9 mouse cellular contexts compared by ENCODE assay signal in the genomic region with DNA sequence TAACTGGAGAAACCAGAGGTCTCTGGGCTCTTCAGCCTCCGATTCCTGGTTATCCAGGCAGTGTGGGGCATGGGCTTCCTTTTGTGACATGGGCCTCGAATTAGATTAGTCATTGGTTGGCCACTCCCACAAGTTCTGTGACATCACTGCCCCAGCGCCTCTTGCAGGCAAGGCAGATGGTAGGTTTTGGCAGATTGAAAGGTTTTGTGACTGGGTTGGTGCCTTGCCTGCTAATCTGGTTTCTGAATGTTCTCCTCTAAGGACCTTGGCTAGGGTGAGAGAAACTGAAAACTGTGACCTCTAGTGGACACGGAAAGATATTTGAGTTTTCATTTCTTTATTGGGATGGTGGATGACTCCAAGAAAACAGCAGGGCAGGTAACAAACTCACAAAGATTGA.
DNase-seq lines count a peak whose midpoint lies in the region; ATAC-seq lines count a peak whose summit lies in the region.
"Had no signal": no experiment of that assay in that cellular context is flagged by ENCODE, and none has a peak within 500 bp of the region (broad histone marks: within the 10 kb centered on the region; RNA-seq: fewer than 3 reads in every experiment).

No protein-coding gene starts in this region.

- DNase-seq in heart, adult 11 months = peak; percentile 49
- DNase-seq in heart, postnatal 10 days = no peak
- DNase-seq in midbrain, embryonic 10.5 days (ENCODE audit: low spot score) = peak; percentile 13
- DNase-seq in brain, adult 2 months (ENCODE audit: low read depth, low spot score) = peak; percentile 72
- DNase-seq in neural tube, embryonic 11.5 days (ENCODE audit: low spot score) = peak; percentile 37
- DNase-seq in thymus, postnatal 0 days (ENCODE audit: low spot score) = no peak
- DNase-seq: kidney, postnatal 10 days had no signal

- intact Hi-C loops in heart, postnatal 10 days (cut with DNase I) = no loop called here

- H3K4me2 ChIP-seq in midbrain, embryonic 13.5 days (replicated peaks) = no peak overlapping the region
- H3K4me2 ChIP-seq in neural tube, embryonic 11.5 days (ENCODE audit: low read depth) = no peak overlapping the region
- H3K4me2 ChIP-seq: heart, embryonic 15.5 days had no signal

- peaks cover 2% of the 10 kb centered on the region; the same call in 1 of the 2 replicates for H3K27me3 ChIP-seq in midbrain, embryonic 10.5 days (ENCODE audit: low read depth, poor library complexity, severe bottlenecking)
- H3K27me3 ChIP-seq in midbrain, embryonic 13.5 days = 0 out of 2 replicates have a peak, but pooled peaks cover 3% of the 10 kb centered on the region
- no peaks in the 10 kb centered on the region for H3K27me3 ChIP-seq in neural tube, embryonic 11.5 days (ENCODE audit: control insufficient read depth, insufficient read depth, low read length)

- no peak overlapping the region for H3K9ac ChIP-seq in midbrain, embryonic 13.5 days (replicated peaks)
- H3K9ac ChIP-seq in neural tube, embryonic 11.5 days (ENCODE audit: low read length) = no peak overlapping the region
- H3K9ac ChIP-seq: heart, embryonic 15.5 days had no signal

- no peaks in the 10 kb centered on the region for H3K36me3 ChIP-seq in midbrain, embryonic 10.5 days
- H3K36me3 ChIP-seq in midbrain, embryonic 13.5 days = no peaks in the 10 kb centered on the region
- no peaks in the 10 kb centered on the region for H3K36me3 ChIP-seq in neural tube, embryonic 11.5 days (ENCODE audit: control insufficient read depth, insufficient read depth, low read length)
- H3K36me3 ChIP-seq: heart, embryonic 15.5 days had no signal

- no peak for ATAC-seq in midbrain, embryonic 13.5 days
- ATAC-seq in neural tube, embryonic 11.5 days (ENCODE audit: insufficient read depth, low FRiP score, low TSS enrichment) = no peak

- H3K27ac ChIP-seq in midbrain, embryonic 10.5 days (replicated peaks) = no peak overlapping the region
- H3K27ac ChIP-seq in midbrain, embryonic 13.5 days = no peak overlapping the region
- H3K27ac ChIP-seq in neural tube, embryonic 11.5 days (ENCODE audit: low read depth, low read length) = no peak overlapping the region
- H3K27ac ChIP-seq: heart, embryonic 15.5 days had no signal

- 52% methylated on average over 4 of the region's 4 CpGs for WGBS in midbrain, embryonic 10.5 days
- WGBS in midbrain, embryonic 13.5 days = 49% methylated on average over 4 of the region's 4 CpGs
- 51% methylated on average over 4 of the region's 4 CpGs for WGBS in neural tube, embryonic 11.5 days

- H3K9me3 ChIP-seq in midbrain, embryonic 10.5 days (replicated peaks) = no peaks in the 10 kb centered on the region
- H3K9me3 ChIP-seq in midbrain, embryonic 13.5 days = no peaks in the 10 kb centered on the region
- no peaks in the 10 kb centered on the region for H3K9me3 ChIP-seq in neural tube, embryonic 11.5 days (ENCODE audit: control insufficient read depth, low read length)
- H3K9me3 ChIP-seq: heart, embryonic 15.5 days had no signal

- no peak overlapping the region for H3K4me3 ChIP-seq in midbrain, embryonic 10.5 days
- no peak overlapping the region for H3K4me3 ChIP-seq in midbrain, embryonic 13.5 days (replicated peaks)
- no peak overlapping the region for H3K4me3 ChIP-seq in neural tube, embryonic 11.5 days (ENCODE audit: low read depth, low read length)
- H3K4me3 ChIP-seq: heart, embryonic 15.5 days had no signal

- peaks cover 3% of the 10 kb centered on the region; the same call in 1 of the 2 replicates for H3K4me1 ChIP-seq in midbrain, embryonic 10.5 days
- H3K4me1 ChIP-seq in midbrain, embryonic 13.5 days (replicated peaks) = peaks cover 4% of the 10 kb centered on the region
- 0 out of 2 replicates have a peak, but pooled peaks cover under 1% of the 10 kb centered on the region for H3K4me1 ChIP-seq in neural tube, embryonic 11.5 days (ENCODE audit: control insufficient read depth, insufficient read depth, low read length)
- H3K4me1 ChIP-seq: heart, embryonic 15.5 days had no signal

Comparison
In these comparisons a context has a peak if more than half of its experiments do, and no peak if none do; other contexts are left out.
1. DNase-seq: peak in heart, adult 11 months (single experiment), midbrain, embryonic 10.5 days (single experiment), brain, adult 2 months (single experiment) and neural tube, embryonic 11.5 days (single experiment); none in heart, postnatal 10 days (0 of 2) and thymus, postnatal 0 days (single experiment).